Mouse (Mus musculus): ENCODE measurements around the gene Zic4.

The Zic4 gene

GRCm38 (mm10) chr9:91386891-91387739 lies 24.9 kb downstream of the Zic4 start:
- in situ Hi-C loops (cut with MboI; ENCODE audit: low pct_unique_long_range_greater_than_20kb in 1 of 2, low sequenced_read_pairs in 2 of 2, unreplicated experiment in 1 of 2): loop anchor here in 1 of 2 experiments (25.0 kb wide), 1 partner anchor 1475 kb away; the partner anchor contains the start of gene Rasgrf1

GRCm38 (mm10) chr9:91387740-91388080 lies 25.5 kb downstream of the Zic4 start:
- in situ Hi-C loops (cut with MboI; ENCODE audit: low pct_unique_long_range_greater_than_20kb in 1 of 2, low sequenced_read_pairs in 2 of 2, unreplicated experiment in 1 of 2): loop anchor here in 1 of 2 experiments (25.0 kb wide), 1 partner anchor 1475 kb away; the partner anchor contains the start of gene Rasgrf1

GRCm38 (mm10) chr9:91388173-91388572 lies 26.0 kb downstream of the Zic4 start:
- in situ Hi-C loops (cut with MboI; ENCODE audit: low pct_unique_long_range_greater_than_20kb in 1 of 2, low sequenced_read_pairs in 2 of 2, unreplicated experiment in 1 of 2): loop anchor here in 1 of 2 experiments (25.0 kb wide), 1 partner anchor 1476 kb away; the partner anchor contains the start of gene Rasgrf1

GRCm38 (mm10) chr9:91393376-91394068 lies 31.3 kb downstream of the Zic4 start:
- in situ Hi-C loops (cut with MboI; ENCODE audit: low pct_unique_long_range_greater_than_20kb in 1 of 2, low sequenced_read_pairs in 2 of 2, unreplicated experiment in 1 of 2): loop anchor here in 1 of 2 experiments (25.0 kb wide), 1 partner anchor 1481 kb away; the partner anchor contains the start of gene Rasgrf1

GRCm38 (mm10) chr9:91394211-91394646 lies 32.0 kb downstream of the Zic4 start:
- in situ Hi-C loops (cut with MboI; ENCODE audit: low pct_unique_long_range_greater_than_20kb in 1 of 2, low sequenced_read_pairs in 2 of 2, unreplicated experiment in 1 of 2): loop anchor here in 1 of 2 experiments (25.0 kb wide), 1 partner anchor 1482 kb away; the partner anchor contains the start of gene Rasgrf1

GRCm38 (mm10) chr9:91395066-91395772 lies 33.0 kb downstream of the Zic4 start:
- in situ Hi-C loops (cut with MboI; ENCODE audit: low pct_unique_long_range_greater_than_20kb in 1 of 2, low sequenced_read_pairs in 2 of 2, unreplicated experiment in 1 of 2): loop anchor here in 1 of 2 experiments (25.0 kb wide), 1 partner anchor 1483 kb away; the partner anchor contains the start of gene Rasgrf1

- in situ Hi-C loops (cut with MboI; ENCODE audit: low pct_unique_long_range_greater_than_20kb in 1 of 2, low sequenced_read_pairs in 2 of 2, unreplicated experiment in 1 of 2): loop anchor here in 1 of 2 experiments (25.0 kb wide), 1 partner anchor 1488 kb away; the partner anchor contains the start of gene Rasgrf1
Observed at GRCm38 (mm10) chr9:91399976-91400375, 37.8 kb downstream of the Zic4 start.

GRCm38 (mm10) chr9:91400482-91401093 lies 38.4 kb downstream of the Zic4 start:
- in situ Hi-C loops (cut with MboI; ENCODE audit: low pct_unique_long_range_greater_than_20kb in 1 of 2, low sequenced_read_pairs in 2 of 2, unreplicated experiment in 1 of 2): no loop called here

GRCm38 (mm10) chr9:91401471-91401870 lies 39.3 kb downstream of the Zic4 start:
- in situ Hi-C loops (cut with MboI; ENCODE audit: low pct_unique_long_range_greater_than_20kb in 1 of 2, low sequenced_read_pairs in 2 of 2, unreplicated experiment in 1 of 2): no loop called here

- in situ Hi-C loops (cut with MboI; ENCODE audit: low pct_unique_long_range_greater_than_20kb in 1 of 2, low sequenced_read_pairs in 2 of 2, unreplicated experiment in 1 of 2): no loop called here
Observed at GRCm38 (mm10) chr9:91404229-91404628, 42.0 kb downstream of the Zic4 start.

- in situ Hi-C loops (cut with MboI; ENCODE audit: low pct_unique_long_range_greater_than_20kb in 1 of 2, low sequenced_read_pairs in 2 of 2, unreplicated experiment in 1 of 2): no loop called here
Observed at GRCm38 (mm10) chr9:91404905-91405752, 42.9 kb downstream of the Zic4 start.

GRCm38 (mm10) chr9:91405753-91406178 lies 43.6 kb downstream of the Zic4 start:
- in situ Hi-C loops (cut with MboI; ENCODE audit: low pct_unique_long_range_greater_than_20kb in 1 of 2, low sequenced_read_pairs in 2 of 2, unreplicated experiment in 1 of 2): no loop called here

- in situ Hi-C loops (cut with MboI; ENCODE audit: low pct_unique_long_range_greater_than_20kb in 1 of 2, low sequenced_read_pairs in 2 of 2, unreplicated experiment in 1 of 2): no loop called here
Observed at GRCm38 (mm10) chr9:91406258-91406763, 44.1 kb downstream of the Zic4 start.

- in situ Hi-C loops (cut with MboI; ENCODE audit: low pct_unique_long_range_greater_than_20kb in 1 of 2, low sequenced_read_pairs in 2 of 2, unreplicated experiment in 1 of 2): no loop called here
Observed at GRCm38 (mm10) chr9:91409771-91410170, 47.6 kb downstream of the Zic4 start.

GRCm38 (mm10) chr9:91414007-91414661 lies 51.9 kb downstream of the Zic4 start:
- in situ Hi-C loops (cut with MboI; ENCODE audit: low pct_unique_long_range_greater_than_20kb in 1 of 2, low sequenced_read_pairs in 2 of 2, unreplicated experiment in 1 of 2): no loop called here

- in situ Hi-C loops (cut with MboI; ENCODE audit: low pct_unique_long_range_greater_than_20kb in 1 of 2, low sequenced_read_pairs in 2 of 2, unreplicated experiment in 1 of 2): no loop called here
Observed at GRCm38 (mm10) chr9:91420441-91420840, 58.2 kb downstream of the Zic4 start.

All from mouse embryonic stem cell (cell line).